Mouse (Mus musculus): ENCODE results near the gene Zmiz1.

The Zmiz1 gene

DNA sequence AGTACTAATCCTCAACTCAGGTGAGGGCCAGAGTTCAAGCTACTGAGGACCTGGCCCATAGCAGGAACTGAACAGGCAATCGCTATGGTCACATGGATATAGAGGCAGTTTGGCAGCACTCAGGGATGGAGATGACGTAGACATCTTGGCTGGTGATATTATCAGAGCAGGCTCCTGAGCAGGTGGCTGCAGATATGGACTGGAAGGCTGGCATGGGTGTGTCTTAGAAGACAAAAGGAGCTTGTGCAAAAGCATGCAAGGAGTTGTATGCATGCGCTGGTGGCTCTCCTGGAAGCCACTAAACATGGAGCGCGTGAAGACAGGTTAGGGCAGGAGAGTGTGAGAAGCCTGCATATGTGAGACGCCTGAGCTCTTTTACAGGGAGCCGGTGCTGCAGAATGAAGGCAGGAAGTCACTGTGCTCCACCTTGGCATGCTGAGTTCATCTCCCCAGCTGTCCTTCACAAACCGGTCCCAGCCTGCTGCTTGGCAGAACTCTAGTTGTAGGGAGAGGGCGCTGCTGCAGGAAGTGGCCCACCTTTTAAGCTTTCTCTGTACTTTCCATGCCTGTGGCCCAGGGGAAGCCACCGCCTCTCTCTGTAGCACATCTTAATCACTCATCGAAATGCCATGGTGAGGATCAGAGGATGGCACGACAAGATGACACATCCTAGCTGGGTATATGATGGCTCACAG, 4.8 kb upstream of the Zmiz1 start:
- DNase-seq (ENCODE audit: low read depth, low spot score), result peak; percentile 68

- DNase-seq (ENCODE audit: low read depth, low spot score), result no peak
These were observed 2.1 kb upstream of the Zmiz1 start for GRCm38 (mm10) chr14:25456666-25457433.

DNA sequence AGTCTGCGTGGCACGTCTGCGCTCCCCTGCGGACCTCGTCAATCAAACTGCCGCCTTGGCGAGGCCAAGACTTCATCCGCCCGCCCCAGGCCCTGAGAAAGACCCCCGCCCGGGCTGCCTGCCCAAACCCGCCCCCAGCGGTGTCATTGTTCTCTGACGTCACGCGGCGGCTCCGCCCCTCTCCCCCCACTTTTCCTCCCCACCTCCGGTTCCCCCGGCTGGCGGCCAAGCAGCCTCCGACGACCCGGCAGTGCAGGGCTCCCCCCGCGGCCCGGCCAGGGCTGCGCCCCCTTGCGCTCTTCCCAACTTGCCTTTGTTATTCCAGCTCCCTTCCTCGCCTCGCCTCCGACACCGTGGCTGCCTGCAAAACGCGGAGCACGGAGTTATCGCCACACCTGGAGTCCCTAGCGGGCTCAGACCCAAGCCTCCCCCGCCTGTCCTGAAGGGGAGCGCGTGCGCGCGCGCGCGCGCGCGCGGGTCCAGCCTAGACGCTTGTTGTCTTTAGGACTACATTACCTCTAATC, 1.5 kb upstream of the Zmiz1 start:
- DNase-seq (ENCODE audit: low read depth, low spot score), result peak; percentile 91

- peak; percentile 66 for DNase-seq (ENCODE audit: low read depth, low spot score)
These were observed 622 bp upstream of the Zmiz1 start for GRCm38 (mm10) chr14:25458111-25459015.

DNA sequence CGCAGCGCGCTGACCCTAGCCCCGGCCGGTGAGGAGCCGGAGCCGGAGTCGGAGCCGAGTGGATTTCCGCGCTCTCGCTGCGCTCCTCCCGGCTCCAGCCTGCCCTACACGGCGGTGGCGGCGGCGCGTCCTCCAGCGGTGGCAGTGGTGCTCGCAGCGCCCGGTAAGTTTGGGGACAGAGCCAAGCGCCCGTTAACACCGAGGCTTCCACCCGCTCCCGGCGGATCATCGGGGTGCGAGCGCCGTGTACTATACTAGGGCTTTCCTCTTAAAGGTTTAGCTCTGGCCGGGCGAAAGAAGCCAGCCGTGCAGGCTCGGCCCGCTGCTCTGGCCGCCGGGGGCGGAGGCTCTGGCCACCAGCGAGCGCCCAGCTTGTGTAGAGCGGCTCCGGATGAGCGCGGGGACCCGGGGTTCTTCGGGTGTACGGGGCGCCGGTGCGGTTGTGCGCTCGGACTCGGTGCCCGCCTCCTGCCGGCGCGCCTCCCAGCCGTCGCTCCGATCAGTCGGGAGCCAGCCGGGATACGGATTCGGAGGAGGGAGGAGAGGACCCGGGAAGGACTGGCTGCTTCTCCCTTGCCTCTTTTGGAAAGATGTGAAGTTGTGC, 511 bp downstream of the Zmiz1 start:
- peak; percentile 81 for DNase-seq (ENCODE audit: low read depth, low spot score)

DNA sequence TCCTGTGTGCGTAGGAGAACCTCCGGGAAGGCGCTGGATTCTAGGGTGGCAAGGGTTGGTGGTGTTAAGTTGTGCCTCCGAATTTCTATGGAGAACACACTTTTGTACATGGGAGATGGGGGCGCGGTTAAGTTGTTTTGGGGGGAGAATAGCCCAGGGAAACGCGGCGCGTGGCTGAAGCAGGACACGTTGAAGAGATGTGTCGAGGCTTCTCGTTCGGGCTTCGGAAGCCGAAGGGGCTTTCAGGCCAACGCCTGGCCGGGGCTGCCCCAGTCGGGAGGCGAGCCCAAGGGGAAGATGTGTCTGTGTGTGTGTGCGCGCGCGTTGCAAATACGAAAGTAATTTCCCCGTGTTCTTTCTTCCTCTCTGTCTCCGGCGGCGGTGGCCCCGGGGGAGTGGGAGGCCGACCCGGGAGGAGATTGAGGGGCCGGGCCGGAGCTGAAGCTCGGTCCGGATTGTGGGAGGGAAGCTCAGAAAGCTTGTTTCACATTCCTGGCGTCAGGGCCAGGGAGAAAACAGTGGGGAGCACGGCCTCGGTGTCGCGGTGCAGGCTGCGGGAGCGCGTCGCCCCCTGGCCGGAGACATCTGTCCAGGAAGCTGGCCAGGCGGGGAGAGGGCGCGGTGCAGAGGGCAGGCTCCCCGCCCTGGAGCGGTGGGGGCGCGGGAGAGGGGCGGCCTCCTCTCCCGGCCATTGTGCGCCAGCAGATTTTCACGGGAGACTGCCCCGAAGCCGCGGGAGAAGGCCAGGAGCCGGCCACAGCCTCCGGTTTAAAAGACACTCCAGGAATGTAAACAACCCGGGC, 1.2 kb downstream of the Zmiz1 start:
- DNase-seq (ENCODE audit: low read depth, low spot score), result peak; percentile 74

GRCm38 (mm10) chr14:25460801-25461675, 2.1 kb downstream of the Zmiz1 start:
- DNase-seq (ENCODE audit: low read depth, low spot score), result peak; percentile 51

GRCm38 (mm10) chr14:25461676-25462385, 2.8 kb downstream of the Zmiz1 start:
- peak; percentile 36 for DNase-seq (ENCODE audit: low read depth, low spot score)

- DNase-seq (ENCODE audit: low read depth, low spot score), result no peak
These were observed 4.0 kb downstream of the Zmiz1 start for GRCm38 (mm10) chr14:25462975-25463374.

DNA sequence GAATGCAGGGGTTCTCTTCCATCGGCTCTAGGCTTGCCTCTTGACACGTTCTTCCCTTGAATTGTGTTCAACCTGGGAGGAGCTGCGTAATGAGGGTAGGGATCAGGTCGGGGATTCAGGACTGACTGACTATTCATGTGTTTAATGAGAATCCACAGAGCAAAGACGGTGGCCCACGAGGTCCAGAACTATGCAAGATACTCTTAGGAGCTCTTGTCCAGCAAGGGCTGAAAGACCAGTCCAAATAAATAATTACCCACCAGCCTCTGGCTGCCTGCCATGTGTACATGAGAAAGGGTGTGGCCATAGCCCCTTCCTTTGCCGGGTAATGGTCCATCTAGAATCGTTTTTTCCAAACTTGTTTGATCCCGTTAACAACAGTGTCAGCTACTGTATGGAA, 4.9 kb downstream of the Zmiz1 start:
- DNase-seq (ENCODE audit: low read depth, low spot score), result no peak

GRCm38 (mm10) chr14:25464611-25465307, 5.8 kb downstream of the Zmiz1 start:
- peak; percentile 41 for DNase-seq (ENCODE audit: low read depth, low spot score)

- peak; percentile 41 for DNase-seq (ENCODE audit: low read depth, low spot score)
These were observed 7.4 kb downstream of the Zmiz1 start for GRCm38 (mm10) chr14:25466361-25466760.

DNA sequence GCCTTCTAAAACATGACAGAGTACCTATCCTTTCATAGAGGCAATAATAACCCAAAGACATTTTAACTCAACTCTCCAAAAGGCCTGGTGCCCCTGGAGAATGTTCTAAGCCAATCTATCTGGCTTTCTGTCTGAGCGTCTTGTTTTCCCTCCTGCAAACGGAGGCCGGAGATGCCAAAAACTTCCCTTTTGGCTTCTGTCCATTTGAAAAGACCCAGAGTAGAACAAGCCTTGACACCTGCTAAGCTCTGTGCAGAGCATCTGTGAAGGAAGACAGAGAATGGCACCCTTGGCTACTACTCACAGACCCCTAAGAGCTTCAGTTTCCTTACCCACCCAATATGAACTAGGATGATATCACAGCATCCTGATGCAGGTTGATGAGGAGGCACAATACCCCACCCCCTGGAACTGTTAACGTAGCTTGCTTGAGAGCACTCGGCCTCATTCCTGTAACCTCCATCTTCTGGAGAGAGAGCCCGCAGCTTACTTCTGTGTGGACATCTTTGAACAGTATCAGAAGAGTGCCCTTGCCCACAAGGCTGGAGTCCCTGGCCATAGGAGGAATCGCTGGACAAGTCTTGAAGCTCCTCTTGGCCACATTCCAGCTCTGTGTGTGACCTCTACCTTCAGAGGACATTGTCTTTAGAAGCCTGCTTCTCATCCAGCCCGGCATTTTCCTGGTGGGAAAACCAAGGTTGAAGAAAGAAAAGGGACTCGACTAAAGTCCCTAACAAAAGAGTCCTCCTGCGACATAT, 9.1 kb downstream of the Zmiz1 start:
- no peak for DNase-seq (ENCODE audit: low read depth, low spot score)

GRCm38 (mm10) chr14:25468891-25469529, 10.0 kb downstream of the Zmiz1 start:
- no peak for DNase-seq (ENCODE audit: low read depth, low spot score)

- no peak for DNase-seq (ENCODE audit: low read depth, low spot score)
These were observed 11.3 kb downstream of the Zmiz1 start for GRCm38 (mm10) chr14:25470224-25470805.

DNA sequence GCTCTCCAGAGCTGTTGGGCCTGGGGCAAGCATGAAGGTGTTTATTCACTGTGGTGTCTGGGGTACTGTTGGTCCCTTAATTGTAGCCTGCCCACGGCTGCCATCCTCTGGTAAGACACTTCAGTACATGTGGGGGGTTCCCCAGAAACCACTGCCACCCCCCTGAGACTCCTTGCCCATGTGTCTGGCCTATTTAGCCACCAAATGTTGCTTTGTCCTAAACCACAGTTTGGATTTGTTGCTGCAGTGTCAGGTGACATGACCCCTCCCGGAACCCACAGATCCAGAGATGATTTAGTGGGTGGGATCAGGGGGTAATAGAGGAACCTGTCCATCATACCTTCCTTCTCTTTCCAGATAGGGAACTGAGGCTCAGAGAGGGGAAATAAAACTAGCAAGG, 12.1 kb downstream of the Zmiz1 start:
- DNase-seq (ENCODE audit: low read depth, low spot score), result peak; percentile 61

All from CD4-positive, CD25-positive, alpha-beta regulatory T cell, adult 2 months (primary cell).